Mouse (Mus musculus): ENCODE measurements around the gene Spata1. TPM values are rescaled to one million over a fixed set of nuclear protein-coding genes. Genes with fewer than 3 reads are reported as not detected.
A peak's percentile ranks its signal among the peaks of the same experiment; 100 is the strongest.
"Not testable (repeated sequence)": the region's sequence is repeated elsewhere in the genome, so short reads cannot be mapped to it uniquely, and the experiment has no call there.

Gene Spata1
- total RNA-seq, 2 experiments from 2014 or later: 2.7 to 3.6 TPM

GRCm38 (mm10) chr3:146469226-146469625 is 30.3 kb downstream of the Spata1 start:
- DNase-seq: no peak
- intact Hi-C loops (cut with DNase I): no loop called here

- intact Hi-C loops (cut with DNase I): no loop called here
- DNase-seq: no peak
These were observed 36.6 kb downstream of the Spata1 start for GRCm38 (mm10) chr3:146462939-146463338.

GRCm38 (mm10) chr3:146451375-146451774 is 48.2 kb downstream of the Spata1 start:
- intact Hi-C loops (cut with DNase I): loop anchor here (5.0 kb wide), 1 partner anchor 46 kb away; the partner anchor contains the start of genes Gng5 and Spata1

GRCm38 (mm10) chr3:146450371-146450841 is 49.1 kb downstream of the Spata1 start:
- peak; percentile 89 to 94 for DNase-seq
- intact Hi-C loops (cut with DNase I): loop anchor here (5.0 kb wide), 1 partner anchor 47 kb away; the partner anchor contains the start of genes Gng5 and Spata1

More at GRCm38 (mm10) chr3:146451375-146451774, 48.2 kb downstream of the Spata1 start:
- DNase-seq: no peak

- no peak for DNase-seq
- intact Hi-C loops (cut with DNase I): loop anchor here (5.0 kb wide), 1 partner anchor 48 kb away; the partner anchor contains the start of genes Gng5 and Spata1
These were observed 49.8 kb downstream of the Spata1 start, which contains the start of gene Ctbs for GRCm38 (mm10) chr3:146449745-146450250. Gene Ctbs, plus strand, starts transcription at chr3:146449795.

- DNase-seq: no peak
- intact Hi-C loops (cut with DNase I): no loop called here
These were observed 50.6 kb downstream of the Spata1 start for GRCm38 (mm10) chr3:146448969-146449368.

- no peak for DNase-seq
- intact Hi-C loops (cut with DNase I): no loop called here
These were observed 51.2 kb downstream of the Spata1 start for GRCm38 (mm10) chr3:146448372-146448771.

- intact Hi-C loops (cut with DNase I): no loop called here
These were observed 52.0 kb downstream of the Spata1 start for GRCm38 (mm10) chr3:146447598-146447997.

GRCm38 (mm10) chr3:146447156-146447555 is 52.4 kb downstream of the Spata1 start:
- intact Hi-C loops (cut with DNase I): no loop called here
- no peak for DNase-seq

More at GRCm38 (mm10) chr3:146447598-146447997, 52.0 kb downstream of the Spata1 start:
- no peak for DNase-seq

- intact Hi-C loops (cut with DNase I): no loop called here
- DNase-seq: no peak
These were observed 54.7 kb downstream of the Spata1 start for GRCm38 (mm10) chr3:146444880-146445279.

GRCm38 (mm10) chr3:146443380-146443779 is 56.2 kb downstream of the Spata1 start:
- DNase-seq: no peak
- intact Hi-C loops (cut with DNase I): no loop called here

- intact Hi-C loops (cut with DNase I): no loop called here
- no peak for DNase-seq
These were observed 56.6 kb downstream of the Spata1 start for GRCm38 (mm10) chr3:146442936-146443335.

- intact Hi-C loops (cut with DNase I): no loop called here
- no peak for DNase-seq
These were observed 57.1 kb downstream of the Spata1 start for GRCm38 (mm10) chr3:146442484-146442883.

GRCm38 (mm10) chr3:146440422-146440821 is 59.1 kb downstream of the Spata1 start:
- intact Hi-C loops (cut with DNase I): no loop called here
- DNase-seq: no peak

- no peak for DNase-seq
- intact Hi-C loops (cut with DNase I): no loop called here
These were observed 59.5 kb downstream of the Spata1 start for GRCm38 (mm10) chr3:146440011-146440410.

- DNase-seq: no peak
These were observed 63.4 kb downstream of the Spata1 start for GRCm38 (mm10) chr3:146436114-146436513.

GRCm38 (mm10) chr3:146435533-146435932 is 64.0 kb downstream of the Spata1 start:
- no peak for DNase-seq

More at GRCm38 (mm10) chr3:146436114-146436513, 63.4 kb downstream of the Spata1 start:
- intact Hi-C loops (cut with DNase I): no loop called here

GRCm38 (mm10) chr3:146434686-146435085 is 64.9 kb downstream of the Spata1 start:
- intact Hi-C loops (cut with DNase I): no loop called here
- no peak for DNase-seq

More at GRCm38 (mm10) chr3:146435533-146435932, 64.0 kb downstream of the Spata1 start:
- intact Hi-C loops (cut with DNase I): no loop called here

GRCm38 (mm10) chr3:146433681-146434350 is 65.7 kb downstream of the Spata1 start:
- peak in 1 of 2 experiments; percentile 49 for DNase-seq
- intact Hi-C loops (cut with DNase I): no loop called here

GRCm38 (mm10) chr3:146433063-146433462 is 66.5 kb downstream of the Spata1 start:
- DNase-seq; intact Hi-C loops (cut with DNase I): not testable (repeated sequence)

GRCm38 (mm10) chr3:146426489-146426888 is 73.1 kb downstream of the Spata1 start:
- no peak for DNase-seq
- intact Hi-C loops (cut with DNase I): no loop called here

GRCm38 (mm10) chr3:146425902-146426301 is 73.7 kb downstream of the Spata1 start:
- intact Hi-C loops (cut with DNase I): no loop called here
- no peak for DNase-seq

Data from heart, postnatal 14 days (tissue).